In the genomic region with DNA sequence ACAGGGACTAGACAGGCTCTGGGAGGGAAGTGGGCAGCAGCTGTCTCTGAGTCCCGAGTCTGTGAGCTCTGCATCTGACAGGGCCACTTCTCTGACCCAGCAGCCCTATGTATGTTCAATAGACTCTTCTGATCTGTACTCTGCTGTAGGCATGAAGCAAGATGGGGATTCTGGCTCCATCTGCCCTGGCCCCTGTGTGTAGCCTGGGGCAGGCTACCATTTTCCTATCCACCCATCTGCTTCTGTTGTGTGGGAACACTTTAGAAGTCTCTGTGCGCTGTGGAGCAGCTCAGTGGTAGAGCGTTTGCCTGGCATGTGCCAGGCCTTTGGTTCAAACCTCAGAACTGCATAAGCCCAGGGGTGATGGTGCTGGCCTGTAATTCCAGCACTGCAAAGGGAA, we compare ENCODE assay signal across 8 mouse cellular contexts. TPM values are rescaled to one million over a fixed set of nuclear protein-coding genes. Genes with fewer than 3 reads are reported as not detected.
A peak's percentile ranks its signal among the peaks of the same experiment; 100 is the strongest.
DNase-seq lines count a peak whose midpoint lies in the region; ATAC-seq and TF ChIP-seq lines count a peak whose summit lies in the region.

No protein-coding gene starts in this region.

- no peak overlapping the region for H3K9ac ChIP-seq in heart, embryonic 12.5 days
- peak overlapping the region; percentile 16; the same call in 1 of the 2 replicates for H3K9ac ChIP-seq in midbrain, embryonic 11.5 days (ENCODE audit: low read length)

- H3K4me1 ChIP-seq in heart, embryonic 12.5 days (replicated peaks), result peaks cover 42% of the 10 kb centered on the region
- peaks cover 65% of the 10 kb centered on the region for H3K4me1 ChIP-seq in hindbrain, embryonic 10.5 days (replicated peaks)
- H3K4me1 ChIP-seq in midbrain, embryonic 11.5 days (ENCODE audit: control insufficient read depth, insufficient read depth, low read length), result peaks cover 39% of the 10 kb centered on the region

- no peak for TF ChIP-seq CTCF in brain, embryonic 14.5 days (IDR thresholded peaks at IDR 0.05; ENCODE audit: borderline replicate concordance, extremely low read depth, insufficient read depth, insufficient read length)

- DNase-seq in heart, adult 8-10 months (ENCODE audit: low spot score), result no peak
- DNase-seq in brain, embryonic 14.5 days (ENCODE audit: low read depth), result peak; percentile 72
- DNase-seq in hindbrain, embryonic 10.5 days (ENCODE audit: low spot score), result no peak
- DNase-seq in midbrain, embryonic 11.5 days (ENCODE audit: low spot score, missing footprints), result no peak
- no peak for DNase-seq in embryo, embryonic 11 days
- DNase-seq in thymus, postnatal 10 days (ENCODE audit: low spot score in 2 of 2), result no peak
- DNase-seq in ovary, postnatal 10 days (ENCODE audit: low spot score), result no peak

- H3K27ac ChIP-seq in heart, embryonic 12.5 days (ENCODE audit: poor library complexity, severe bottlenecking), result 0 out of 2 replicates have a peak overlapping the region, but pooled peaks have one; percentile 19
- H3K27ac ChIP-seq in hindbrain, embryonic 10.5 days, result peak overlapping the region; percentile 83
- peak overlapping the region; percentile 67 for H3K27ac ChIP-seq in midbrain, embryonic 11.5 days (ENCODE audit: low read depth, low read length)

- peaks cover 12% of the 10 kb centered on the region for H3K36me3 ChIP-seq in heart, embryonic 12.5 days
- H3K36me3 ChIP-seq in hindbrain, embryonic 10.5 days, result peaks cover 33% of the 10 kb centered on the region
- H3K36me3 ChIP-seq in midbrain, embryonic 11.5 days (ENCODE audit: control insufficient read depth, insufficient read depth, low read length), result peaks cover 3% of the 10 kb centered on the region; the same call in 1 of the 2 replicates

- WGBS in heart, embryonic 12.5 days, result 72% methylated on average over 3 of the region's 3 CpGs
- WGBS in hindbrain, embryonic 10.5 days, result 69% methylated on average over 3 of the region's 3 CpGs
- WGBS in midbrain, embryonic 11.5 days, result 70% methylated on average over 3 of the region's 3 CpGs

- no peak for TF ChIP-seq POLR2A in brain, embryonic 14.5 days (IDR thresholded peaks at IDR 0.05; ENCODE audit: borderline replicate concordance, extremely low read depth, insufficient read depth, insufficient read length, poor library complexity, severe bottlenecking)

- ATAC-seq in heart, embryonic 12.5 days (ENCODE audit: insufficient number of reproducible peaks, low FRiP score), result no peak
- ATAC-seq in midbrain, embryonic 11.5 days (ENCODE audit: low FRiP score), result no peak

- H3K27me3 ChIP-seq in heart, embryonic 12.5 days (replicated peaks), result no peaks in the 10 kb centered on the region
- H3K27me3 ChIP-seq in hindbrain, embryonic 10.5 days (ENCODE audit: insufficient read depth, poor library complexity, severe bottlenecking), result no peaks in the 10 kb centered on the region
- no peaks in the 10 kb centered on the region for H3K27me3 ChIP-seq in midbrain, embryonic 11.5 days (ENCODE audit: control insufficient read depth, insufficient read depth, low read length)

- H3K4me2 ChIP-seq in heart, embryonic 12.5 days, result no peak overlapping the region
- no peak overlapping the region for H3K4me2 ChIP-seq in midbrain, embryonic 11.5 days

- H3K4me3 ChIP-seq in heart, embryonic 12.5 days, result no peak overlapping the region
- H3K4me3 ChIP-seq in hindbrain, embryonic 10.5 days, result no peak overlapping the region
- H3K4me3 ChIP-seq in midbrain, embryonic 11.5 days (ENCODE audit: low read depth, low read length), result no peak overlapping the region

- H3K9me3 ChIP-seq in heart, embryonic 12.5 days (replicated peaks), result no peaks in the 10 kb centered on the region
- H3K9me3 ChIP-seq in hindbrain, embryonic 10.5 days, result no peaks in the 10 kb centered on the region
- no peaks in the 10 kb centered on the region for H3K9me3 ChIP-seq in midbrain, embryonic 11.5 days (ENCODE audit: control insufficient read depth, low read length)

RNA-seq across cellular contexts. Expression of a gene that starts 34.8 kb away (rescaled TPM):
- polyA plus RNA-seq in heart, embryonic 12.5 days (2016; fragmentation: Nextera tagmentation; extraction: Ambion mirVana), result 79.1 and 85.8 TPM in 2 replicates
- 100 to 1,000 TPM in 2 of 4 experiments, 10 to 100 TPM in 2; 91.8 to 114 (median 101) TPM for total RNA-seq in heart, adult 8-10 months (2022)
- 67.2 and 96.3 TPM in 2 replicates for polyA plus RNA-seq in brain, embryonic 14.5 days (2012; rRNA removed)
- 58.9 and 60.0 TPM in 2 replicates for polyA plus RNA-seq in hindbrain, embryonic 10.5 days (2016; fragmentation: Nextera tagmentation; extraction: Ambion mirVana)
- polyA plus RNA-seq in midbrain, embryonic 11.5 days (2014; fragmentation: Nextera tagmentation; extraction: Ambion mirVana), result 43.6 and 45.6 TPM in 2 replicates

Comparison
In these comparisons a context has a peak if more than half of its experiments do, and no peak if none do; other contexts are left out.
1. H3K27ac ChIP-seq: peak in every context shown above with its lines; median percentile 83 in hindbrain, embryonic 10.5 days; 67 in midbrain, embryonic 11.5 days; 19 in heart, embryonic 12.5 days.